Comparison of ENCODE assay signal across 20 mouse cellular contexts in genomic region chr2:127251457-127251856, GRCm38 (mm10). TPM values are rescaled to one million over a fixed set of nuclear protein-coding genes. Genes with fewer than 3 reads are reported as not detected.
A peak's percentile ranks its signal among the peaks of the same experiment; 100 is the strongest.
DNase-seq lines count a peak whose midpoint lies in the region; ATAC-seq lines count a peak whose summit lies in the region.
"Had no signal": no experiment of that assay in that cellular context is flagged by ENCODE, and none has a peak within 500 bp of the region (broad histone marks: within the 10 kb centered on the region; RNA-seq: fewer than 3 reads in every experiment).

No protein-coding gene starts in this region.

- no peak overlapping the region for H3K4me2 ChIP-seq in heart, embryonic 14.5 days (ENCODE audit: low read length)
- H3K4me2 ChIP-seq: limb, embryonic 15.5 days; midbrain, embryonic 11.5 days; neural tube, embryonic 12.5 days had no signal

- 41% methylated on average over 3 of the region's 3 CpGs for WGBS in heart, embryonic 14.5 days
- 88% methylated on average over 3 of the region's 3 CpGs for WGBS in midbrain, embryonic 10.5 days

- no peak for ATAC-seq in heart, embryonic 14.5 days (ENCODE audit: insufficient number of reproducible peaks, insufficient read depth, low FRiP score, low read depth)
- ATAC-seq: CD4-positive, CD25-positive, alpha-beta regulatory T cell, adult 4 months; hindbrain, postnatal 0 days had no signal

- peaks cover 18% of the 10 kb centered on the region for H3K36me3 ChIP-seq in heart, embryonic 14.5 days (ENCODE audit: control insufficient read depth, insufficient read depth, low read length)
- H3K36me3 ChIP-seq in midbrain, embryonic 10.5 days = peaks cover 20% of the 10 kb centered on the region

- H3K4me1 ChIP-seq in heart, embryonic 14.5 days (ENCODE audit: control insufficient read depth in 2 of 2, insufficient read depth in 2 of 2, low read length in 2 of 2) = peaks cover 14 to 42% of the 10 kb centered on the region in 2 experiments
- H3K4me1 ChIP-seq in midbrain, embryonic 10.5 days = peaks cover 23% of the 10 kb centered on the region

- H3K9me3 ChIP-seq in heart, embryonic 14.5 days (ENCODE audit: control insufficient read depth, low read length) = no peaks in the 10 kb centered on the region
- no peaks in the 10 kb centered on the region for H3K9me3 ChIP-seq in midbrain, embryonic 10.5 days (replicated peaks)
- H3K9me3 ChIP-seq: forebrain, embryonic 10.5 days; hindbrain, embryonic 10.5 days; limb, embryonic 15.5 days; liver, embryonic 15.5 days; neural tube, embryonic 12.5 days had no signal

- no peaks in the 10 kb centered on the region for H3K27me3 ChIP-seq in heart, embryonic 14.5 days (ENCODE audit: control insufficient read depth, insufficient read depth, low read length)
- no peaks in the 10 kb centered on the region for H3K27me3 ChIP-seq in midbrain, embryonic 10.5 days (ENCODE audit: low read depth, poor library complexity, severe bottlenecking)
- H3K27me3 ChIP-seq: limb, embryonic 15.5 days; liver, embryonic 15.5 days; neural tube, embryonic 12.5 days had no signal

- H3K27ac ChIP-seq in heart, embryonic 14.5 days (replicated peaks in 1 of 2; ENCODE audit: control insufficient read depth in 1 of 2, insufficient read depth in 1 of 2, low read depth in 2 of 2, low read length in 2 of 2) = peak overlapping the region; percentile 45 to 61
- H3K27ac ChIP-seq in midbrain, embryonic 10.5 days (replicated peaks) = no peak overlapping the region
- H3K27ac ChIP-seq: forebrain, embryonic 10.5 days; hindbrain, embryonic 10.5 days; hindbrain, postnatal 0 days; limb, embryonic 15.5 days; liver, embryonic 15.5 days; macrophage; neural tube, embryonic 12.5 days had no signal

- H3K9ac ChIP-seq in heart, embryonic 14.5 days (ENCODE audit: low read length) = no peak overlapping the region
- H3K9ac ChIP-seq: limb, embryonic 15.5 days; liver, embryonic 15.5 days; neural tube, embryonic 12.5 days had no signal

- DNase-seq in gastrocnemius, adult 18-20 months (ENCODE audit: low spot score) = peak; percentile 48
- DNase-seq in gastrocnemius, postnatal 25 days = no peak
- no peak for DNase-seq in heart, adult 18-20 months
- DNase-seq in kidney, adult 9 months = peak; percentile 48
- DNase-seq in kidney, adult 11 months = no peak
- DNase-seq in kidney, postnatal 25 days = peak; percentile 40 to 51
- DNase-seq in midbrain, embryonic 10.5 days (ENCODE audit: low spot score) = no peak
- DNase-seq: cerebellum, adult 11 months; right cerebral cortex, postnatal 4 days; thymus, postnatal 14 days had no signal

- no peak overlapping the region for H3K4me3 ChIP-seq in heart, embryonic 14.5 days (ENCODE audit: control insufficient read depth in 1 of 2, insufficient read depth in 1 of 2, low read depth in 1 of 2, low read length in 2 of 2)
- no peak overlapping the region for H3K4me3 ChIP-seq in midbrain, embryonic 10.5 days
- H3K4me3 ChIP-seq: forebrain, embryonic 10.5 days; hindbrain, embryonic 10.5 days; limb, embryonic 15.5 days; liver, embryonic 15.5 days; neural tube, embryonic 12.5 days had no signal

RNA-seq across cellular contexts. Expression of gene Tmem127, which starts 3.7 kb away (rescaled TPM):
- 10 to 100 TPM; 22.2 to 28.1 TPM for total RNA-seq in gastrocnemius, adult 18-20 months (2021)
- total RNA-seq in gastrocnemius, postnatal 25 days (2021) = 10 to 100 TPM; 22.2 to 23.6 TPM
- 17.1 and 17.7 TPM in 2 replicates for polyA plus RNA-seq in heart, embryonic 14.5 days (2014; fragmentation: Nextera tagmentation; extraction: Ambion mirVana)
- 10 to 100 TPM; 26.4 to 28.8 TPM for total RNA-seq in heart, adult 18-20 months (2021)
- polyA plus RNA-seq in midbrain, embryonic 10.5 days (2016; fragmentation: Nextera tagmentation; extraction: Ambion mirVana) = 25.6 and 30.1 TPM in 2 replicates

RNA-seq across cellular contexts. Expression of gene Ciao1, which starts 3.8 kb away (rescaled TPM):
- total RNA-seq in gastrocnemius, adult 18-20 months (2021) = 10 to 100 TPM; 51.0 to 55.1 TPM
- total RNA-seq in gastrocnemius, postnatal 25 days (2021) = 10 to 100 TPM; 40.8 to 42.9 TPM
- polyA plus RNA-seq in heart, embryonic 14.5 days (2014; fragmentation: Nextera tagmentation; extraction: Ambion mirVana) = 55.6 and 61.7 TPM in 2 replicates
- 10 to 100 TPM; 56.2 to 68.7 TPM for total RNA-seq in heart, adult 18-20 months (2021)
- 46.3 and 56.2 TPM in 2 replicates for polyA plus RNA-seq in midbrain, embryonic 10.5 days (2016; fragmentation: Nextera tagmentation; extraction: Ambion mirVana)

RNA-seq across cellular contexts. Expression of gene Stard7, which starts 18.6 kb away (rescaled TPM):
- total RNA-seq in gastrocnemius, adult 18-20 months (2021) = 100 to 1,000 TPM; 107 to 134 TPM
- total RNA-seq in gastrocnemius, postnatal 25 days (2021) = 100 to 1,000 TPM in 1 of 2 experiments, 10 to 100 TPM in 1; 95.4 to 105 TPM
- 128 and 136 TPM in 2 replicates for polyA plus RNA-seq in heart, embryonic 14.5 days (2014; fragmentation: Nextera tagmentation; extraction: Ambion mirVana)
- 100 to 1,000 TPM; 157 to 176 TPM for total RNA-seq in heart, adult 18-20 months (2021)
- 81.9 and 86.0 TPM in 2 replicates for polyA plus RNA-seq in midbrain, embryonic 10.5 days (2016; fragmentation: Nextera tagmentation; extraction: Ambion mirVana)

RNA-seq across cellular contexts. Expression of gene Snrnp200, which starts 43.3 kb away (rescaled TPM):
- total RNA-seq in gastrocnemius, adult 18-20 months (2021) = 10 to 100 TPM; 47.2 TPM
- 10 to 100 TPM; 32.8 to 34.1 TPM for total RNA-seq in gastrocnemius, postnatal 25 days (2021)
- polyA plus RNA-seq in heart, embryonic 14.5 days (2014; fragmentation: Nextera tagmentation; extraction: Ambion mirVana) = 47.2 and 47.7 TPM in 2 replicates
- 10 to 100 TPM; 65.2 to 66.4 TPM for total RNA-seq in heart, adult 18-20 months (2021)
- polyA plus RNA-seq in midbrain, embryonic 10.5 days (2016; fragmentation: Nextera tagmentation; extraction: Ambion mirVana) = 92.9 and 100 TPM in 2 replicates

RNA-seq across cellular contexts. Expression of gene 1810024B03Rik, which starts 43.4 kb away (rescaled TPM):
- total RNA-seq in gastrocnemius, adult 18-20 months (2021) = under 1 TPM; 0.71 to 0.97 TPM
- under 1 TPM; 0.23 to 0.54 TPM for total RNA-seq in gastrocnemius, postnatal 25 days (2021)
- 1.4 and 1.8 TPM in 2 replicates for polyA plus RNA-seq in heart, embryonic 14.5 days (2014; fragmentation: Nextera tagmentation; extraction: Ambion mirVana)
- total RNA-seq in heart, adult 18-20 months (2021) = under 1 TPM; 0.23 to 0.32 TPM
- 2.9 and 3.1 TPM in 2 replicates for polyA plus RNA-seq in midbrain, embryonic 10.5 days (2016; fragmentation: Nextera tagmentation; extraction: Ambion mirVana)

Comparison
In these comparisons a context has a peak if more than half of its experiments do, and no peak if none do; other contexts are left out.
1. DNase-seq: peak in gastrocnemius, adult 18-20 months (single experiment), kidney, adult 9 months (single experiment) and kidney, postnatal 25 days (2 of 2); none in gastrocnemius, postnatal 25 days (single experiment), heart, adult 18-20 months (0 of 2), kidney, adult 11 months (single experiment) and midbrain, embryonic 10.5 days (single experiment).